Mouse (Mus musculus): ENCODE measurements at regions not wholly inside any gene's neighbourhood (a gene's known extent, or its start where the extent isn't known, plus 50 kb on each side); places are given as distances from the start of the nearest gene placed in this dataset.

GRCm38 (mm10) chr1:128535537-128536150 lies 56.4 kb downstream of the Cxcr4 start:
- Histone ChIP-seq H3K4me3 (replicated peaks) (no peak overlapping the region), H3K27me3 (replicated peaks) (no peaks in the 10 kb centered on the region), H3K9ac (replicated peaks) (no peak overlapping the region), H3K4me1 (peaks cover 14% of the 10 kb centered on the region), H3K4me2 (no peak overlapping the region), H3K36me3 (no peaks in the 10 kb centered on the region), H3K9me3 (replicated peaks) (no peaks in the 10 kb centered on the region), H3K27ac (replicated peaks) (no peak overlapping the region)
- ATAC-seq (ENCODE audit: low FRiP score): no peak
- WGBS: 75% methylated on average over 10 of the region's 10 CpGs

GRCm38 (mm10) chr1:128532632-128533031 lies 59.5 kb downstream of the Cxcr4 start:
- H3K36me3 ChIP-seq: no peaks in the 10 kb centered on the region
- no peak for ATAC-seq (ENCODE audit: low FRiP score)
- H3K27me3 ChIP-seq (replicated peaks): no peaks in the 10 kb centered on the region
- H3K4me3 ChIP-seq (replicated peaks): no peak overlapping the region
- no peak overlapping the region for H3K4me2 ChIP-seq
- H3K4me1 ChIP-seq: 0 out of 2 replicates have a peak, but pooled peaks cover 3% of the 10 kb centered on the region
- H3K9ac ChIP-seq (replicated peaks): no peak overlapping the region
- H3K27ac ChIP-seq (replicated peaks): no peak overlapping the region
- WGBS: 11% methylated on average over 4 of the region's 4 CpGs
- no peaks in the 10 kb centered on the region for H3K9me3 ChIP-seq (replicated peaks)

GRCm38 (mm10) chr1:128529808-128530545 lies 62.1 kb downstream of the Cxcr4 start:
- Histone ChIP-seq H3K27me3 (replicated peaks) (no peaks in the 10 kb centered on the region), H3K36me3 (no peaks in the 10 kb centered on the region), H3K27ac (replicated peaks) (no peak overlapping the region), H3K4me2 (no peak overlapping the region), H3K9me3 (replicated peaks) (no peaks in the 10 kb centered on the region), H3K9ac (replicated peaks) (no peak overlapping the region), H3K4me1 (0 out of 2 replicates have a peak, but pooled peaks cover 3% of the 10 kb centered on the region), H3K4me3 (replicated peaks) (no peak overlapping the region)
- no peak for ATAC-seq (ENCODE audit: low FRiP score)
- WGBS: 89% methylated on average over 4 of the region's 4 CpGs

- H3K27ac ChIP-seq (replicated peaks): no peak overlapping the region
- H3K4me3 ChIP-seq (replicated peaks): no peak overlapping the region
- H3K9me3 ChIP-seq (replicated peaks): no peaks in the 10 kb centered on the region
- no peak for ATAC-seq (ENCODE audit: low FRiP score)
- H3K27me3 ChIP-seq (replicated peaks): no peaks in the 10 kb centered on the region
- H3K9ac ChIP-seq (replicated peaks): no peak overlapping the region
- H3K4me1 ChIP-seq: no peaks in the 10 kb centered on the region
- H3K4me2 ChIP-seq: no peak overlapping the region
- no peaks in the 10 kb centered on the region for H3K36me3 ChIP-seq
- WGBS: 93% methylated on average over 4 of the region's 4 CpGs
These were observed 72.9 kb downstream of the Cxcr4 start for GRCm38 (mm10) chr1:128519234-128519633.

GRCm38 (mm10) chr1:128518514-128518913 lies 73.6 kb downstream of the Cxcr4 start:
- Histone ChIP-seq H3K36me3 (no peaks in the 10 kb centered on the region), H3K4me2 (no peak overlapping the region), H3K4me3 (replicated peaks) (no peak overlapping the region), H3K27ac (replicated peaks) (no peak overlapping the region), H3K27me3 (replicated peaks) (no peaks in the 10 kb centered on the region), H3K9ac (replicated peaks) (no peak overlapping the region), H3K9me3 (replicated peaks) (no peaks in the 10 kb centered on the region), H3K4me1 (no peaks in the 10 kb centered on the region)
- 94% methylated on average over 5 of the region's 5 CpGs for WGBS
- ATAC-seq (ENCODE audit: low FRiP score): no peak

- Histone ChIP-seq H3K9ac (replicated peaks) (no peak overlapping the region), H3K4me3 (replicated peaks) (no peak overlapping the region), H3K4me2 (no peak overlapping the region), H3K9me3 (replicated peaks) (no peaks in the 10 kb centered on the region), H3K36me3 (no peaks in the 10 kb centered on the region), H3K27me3 (replicated peaks) (no peaks in the 10 kb centered on the region), H3K27ac (replicated peaks) (no peak overlapping the region), H3K4me1 (no peaks in the 10 kb centered on the region)
- ATAC-seq (ENCODE audit: low FRiP score): no peak
- WGBS: 89% methylated on average over 1 of the region's 1 CpGs
These were observed 74.7 kb downstream of the Cxcr4 start for GRCm38 (mm10) chr1:128517351-128517750.

GRCm38 (mm10) chr1:128514327-128514726 lies 77.8 kb downstream of the Cxcr4 start:
- H3K4me1 ChIP-seq: no peaks in the 10 kb centered on the region
- H3K27ac ChIP-seq (replicated peaks): no peak overlapping the region
- no peak overlapping the region for H3K4me3 ChIP-seq (replicated peaks)
- H3K27me3 ChIP-seq (replicated peaks): no peaks in the 10 kb centered on the region
- no peaks in the 10 kb centered on the region for H3K36me3 ChIP-seq
- no peak overlapping the region for H3K4me2 ChIP-seq
- no peak for ATAC-seq (ENCODE audit: low FRiP score)
- WGBS: 100% methylated on average over 1 of the region's 1 CpGs
- no peaks in the 10 kb centered on the region for H3K9me3 ChIP-seq (replicated peaks)
- H3K9ac ChIP-seq (replicated peaks): no peak overlapping the region

- H3K4me3 ChIP-seq (replicated peaks): no peak overlapping the region
- H3K4me1 ChIP-seq: no peaks in the 10 kb centered on the region
- no peaks in the 10 kb centered on the region for H3K9me3 ChIP-seq (replicated peaks)
- no peaks in the 10 kb centered on the region for H3K27me3 ChIP-seq (replicated peaks)
- no peaks in the 10 kb centered on the region for H3K36me3 ChIP-seq
- no peak for ATAC-seq (ENCODE audit: low FRiP score)
- no peak overlapping the region for H3K4me2 ChIP-seq
- H3K27ac ChIP-seq (replicated peaks): no peak overlapping the region
- H3K9ac ChIP-seq (replicated peaks): no peak overlapping the region
- WGBS: 83% methylated on average over 2 of the region's 2 CpGs
These were observed 78.2 kb downstream of the Cxcr4 start for GRCm38 (mm10) chr1:128513911-128514310.

- Histone ChIP-seq H3K27ac (replicated peaks) (no peak overlapping the region), H3K27me3 (replicated peaks) (no peaks in the 10 kb centered on the region), H3K9ac (replicated peaks) (no peak overlapping the region), H3K4me3 (replicated peaks) (no peak overlapping the region), H3K9me3 (replicated peaks) (no peaks in the 10 kb centered on the region), H3K4me2 (no peak overlapping the region), H3K36me3 (no peaks in the 10 kb centered on the region), H3K4me1 (no peaks in the 10 kb centered on the region)
- WGBS: 93% methylated on average over 4 of the region's 4 CpGs
- no peak for ATAC-seq (ENCODE audit: low FRiP score)
These were observed 78.9 kb downstream of the Cxcr4 start for GRCm38 (mm10) chr1:128513153-128513552.

- Histone ChIP-seq H3K4me3 (replicated peaks) (no peak overlapping the region), H3K9me3 (replicated peaks) (no peaks in the 10 kb centered on the region), H3K9ac (replicated peaks) (no peak overlapping the region), H3K27me3 (replicated peaks) (no peaks in the 10 kb centered on the region), H3K27ac (replicated peaks) (no peak overlapping the region), H3K36me3 (no peaks in the 10 kb centered on the region), H3K4me1 (no peaks in the 10 kb centered on the region), H3K4me2 (no peak overlapping the region)
- no peak for ATAC-seq (ENCODE audit: low FRiP score)
- WGBS: 91% methylated on average over 2 of the region's 2 CpGs
These were observed 83.2 kb downstream of the Cxcr4 start for GRCm38 (mm10) chr1:128508816-128509461.

- WGBS: 86% methylated on average over 4 of the region's 4 CpGs
- Histone ChIP-seq H3K9ac (replicated peaks) (no peak overlapping the region), H3K9me3 (replicated peaks) (no peaks in the 10 kb centered on the region), H3K27me3 (replicated peaks) (no peaks in the 10 kb centered on the region), H3K4me3 (replicated peaks) (no peak overlapping the region), H3K4me2 (no peak overlapping the region), H3K27ac (replicated peaks) (no peak overlapping the region), H3K36me3 (no peaks in the 10 kb centered on the region), H3K4me1 (no peaks in the 10 kb centered on the region)
- no peak for ATAC-seq (ENCODE audit: low FRiP score)
These were observed 85.4 kb downstream of the Cxcr4 start for GRCm38 (mm10) chr1:128506551-128507313.
